Mouse (Mus musculus) embryonic facial prominence, embryonic 11.5 days (tissue): ENCODE results near the gene Mgea5. TPM values are rescaled to one million over a fixed set of nuclear protein-coding genes. Genes with fewer than 3 reads are reported as not detected.

Source experiments
- ATAC-seq: fragments of 200-750 bp; cut with Nextera tagmentation; replicated peaks from 2 replicates; pipeline ENCODE4 v1.8.0; 2017; ENCODE audit warnings: low read depth; ENCODE audit not compliant: insufficient number of reproducible peaks, low FRiP score, low TSS enrichment
- DNase-seq: peaks from one replicate; pipeline ENCODE4 v3.0.0-alpha.2; 2015; ENCODE audit warnings: low spot score
- H3K27ac ChIP-seq: fragments of 300-500 bp; sonication (generic); replicated peaks from 2 replicates; pipeline ENCODE4 v1.5.1; 2014; ENCODE audit warnings: mild to moderate bottlenecking, low read depth, low read length, control low read depth
- H3K27me3 ChIP-seq: fragments of 300-500 bp; sonication (generic); 2 replicates; pipeline ENCODE4 v1.6.1; 2014; ENCODE audit warnings: mild to moderate bottlenecking, low read length, moderate library complexity, mixed read lengths; ENCODE audit not compliant: control insufficient read depth, insufficient read depth
- H3K36me3 ChIP-seq: fragments of 300-500 bp; sonication (generic); replicated peaks from 2 replicates; pipeline ENCODE4 v1.6.1; 2014; ENCODE audit warnings: low read depth, mild to moderate bottlenecking, low read length, moderate library complexity, mixed read lengths; ENCODE audit not compliant: control insufficient read depth, insufficient read depth
- H3K4me1 ChIP-seq: fragments of 300-500 bp; sonication (generic); 2 replicates; pipeline ENCODE4 v1.6.1; 2014; ENCODE audit warnings: low read length, mixed read lengths; ENCODE audit not compliant: control insufficient read depth, insufficient read depth
- H3K4me2 ChIP-seq: fragments of 300-500 bp; sonication (generic); 2 replicates; pipeline ENCODE4 v1.6.1; 2014; ENCODE audit warnings: low read depth, mild to moderate bottlenecking, control low read depth, low read length, moderate library complexity
- H3K4me3 ChIP-seq: fragments of 300-500 bp; sonication (generic); 2 replicates; pipeline ENCODE4 v1.5.1; 2014; ENCODE audit warnings: low read depth, low read length, control low read depth
- H3K9ac ChIP-seq: fragments of 300-500 bp; sonication (generic); replicated peaks from 2 replicates; pipeline ENCODE4 v1.6.1; 2014; ENCODE audit warnings: mild to moderate bottlenecking, control low read depth, low read length
- H3K9me3 ChIP-seq: fragments of 300-500 bp; sonication (generic); replicated peaks from 2 replicates; pipeline ENCODE4 v1.6.1; 2016; ENCODE audit warnings: mild to moderate bottlenecking, low read length, inconsistent platforms, mixed read lengths; ENCODE audit not compliant: control insufficient read depth
- WGBS: fragments of 180-500 bp; shearing (Covaris S2); extraction: QIAGEN DNeasy Blood & Tissue Kit; methylation state at CpG from one replicate; pipeline ENCODE4 v1.1.7; 2014; 5-methylcytosine and 5-hydroxymethylcytosine counted together
- polyA plus RNA-seq: library from polyadenylated mRNA; unstranded; fragments of >200 nt; fragmentation: Nextera tagmentation; extraction: Ambion mirVana; gene quantifications from 2 replicates; pipeline ENCODE4 v1.2.1, GENCODE M21; 2014

Mgea5 gene
- polyA plus RNA-seq: 58.7 and 58.8 TPM in 2 replicates

DNA sequence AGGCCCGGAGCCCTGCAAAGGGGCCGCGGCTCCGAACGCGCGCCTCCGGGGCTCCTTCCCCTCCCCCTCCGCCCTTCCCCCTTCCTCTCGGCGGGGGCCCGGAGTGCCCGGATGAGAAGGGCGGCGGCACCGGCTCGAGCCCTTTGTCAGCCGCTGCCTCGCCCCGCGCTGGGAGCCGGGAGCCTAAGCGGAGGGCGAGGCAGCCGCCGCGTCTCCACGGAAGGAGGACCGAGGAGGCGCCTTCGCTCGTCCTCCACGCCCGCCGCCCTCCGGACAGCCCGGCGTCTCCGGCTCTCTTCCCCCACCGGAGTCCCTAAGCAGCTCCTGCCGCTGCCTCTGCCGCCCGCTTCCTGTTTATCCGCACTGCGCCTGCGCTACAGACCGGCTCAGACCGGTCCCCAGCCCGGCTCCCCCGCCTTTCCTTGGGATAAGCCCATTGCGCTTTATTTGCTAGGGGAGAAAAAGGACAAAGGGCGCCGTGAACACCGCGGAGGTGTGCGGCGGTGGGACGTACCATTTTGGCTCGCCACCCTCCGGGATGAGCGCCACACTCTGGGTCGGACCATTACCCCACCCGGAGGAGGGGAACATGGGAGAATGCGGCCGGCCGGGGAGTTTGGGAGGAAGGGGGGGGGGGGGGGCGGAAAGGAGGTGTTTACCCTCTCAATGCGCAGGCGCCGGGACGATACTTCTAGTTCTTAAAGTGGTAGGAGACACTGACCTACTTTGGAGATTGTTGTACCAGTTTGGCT is at the start of gene Mgea5:
Gene Mgea5, minus strand, starts transcription at position 657 of the 752 bp plus-strand sequence.
- H3K27me3 ChIP-seq: no peaks in the 10 kb centered on the region
- DNase-seq: peak; percentile 98
- WGBS: 0% methylated on average over 44 of the region's 71 CpGs

GRCm38 (mm10) chr19:45830679-45831078 is 47.0 kb upstream of the Mgea5 start:
- Histone ChIP-seq H3K4me3 (no peak overlapping the region), H3K27me3 (no peaks in the 10 kb centered on the region), H3K36me3 (no peaks in the 10 kb centered on the region), H3K4me1 (no peaks in the 10 kb centered on the region), H3K27ac (no peak overlapping the region), H3K4me2 (no peak overlapping the region), H3K9me3 (no peaks in the 10 kb centered on the region), H3K9ac (no peak overlapping the region)
- 74% methylated on average over 2 of the region's 2 CpGs for WGBS
- DNase-seq (no peak), ATAC-seq (no peak)

More for the DNA sequence above, at the start of gene Mgea5:
- peak within 1 kb of the TSS; percentile 93 for H3K9ac ChIP-seq
- H3K27ac ChIP-seq: peak within 1 kb of the TSS; percentile 93
- no peaks in the 10 kb centered on the region for H3K36me3 ChIP-seq
- peak within 1 kb of the TSS; percentile 69 for H3K4me3 ChIP-seq
- H3K4me1 ChIP-seq: no peaks in the 10 kb centered on the region
- ATAC-seq: peak; percentile 98
- H3K4me2 ChIP-seq: peak within 1 kb of the TSS; percentile 56
- no peaks in the 10 kb centered on the region for H3K9me3 ChIP-seq

GRCm38 (mm10) chr19:45827736-45828135 is 44.1 kb upstream of the Mgea5 start:
- DNase-seq (no peak), ATAC-seq (no peak)
- H3K27ac ChIP-seq: no peak overlapping the region
- H3K9me3 ChIP-seq: no peaks in the 10 kb centered on the region
- no peak overlapping the region for H3K9ac ChIP-seq
- H3K4me2 ChIP-seq: no peak overlapping the region
- H3K27me3 ChIP-seq: no peaks in the 10 kb centered on the region
- no peaks in the 10 kb centered on the region for H3K4me1 ChIP-seq
- H3K36me3 ChIP-seq: no peaks in the 10 kb centered on the region
- WGBS: 93% methylated on average over 3 of the region's 3 CpGs
- no peak overlapping the region for H3K4me3 ChIP-seq

DNA sequence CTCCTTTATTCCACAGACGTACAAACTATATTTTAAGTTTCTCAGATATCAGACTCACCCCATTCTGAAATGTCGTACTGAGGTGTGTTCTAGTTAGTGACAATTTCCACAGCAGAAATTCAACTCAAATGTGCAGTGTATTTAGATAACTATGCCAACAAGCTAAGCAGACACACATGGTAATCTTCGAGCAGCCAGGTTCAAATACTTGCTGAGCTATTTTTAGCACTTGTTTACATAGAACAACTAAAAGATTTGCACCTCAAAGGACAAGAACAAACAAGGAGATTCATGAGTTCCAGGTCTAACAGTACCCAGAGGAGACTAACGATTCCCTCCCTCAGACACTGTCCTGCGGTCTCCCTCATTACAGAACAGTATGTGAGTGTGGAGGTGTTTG is 43.5 kb upstream of the Mgea5 start:
- no peaks in the 10 kb centered on the region for H3K36me3 ChIP-seq
- no peaks in the 10 kb centered on the region for H3K27me3 ChIP-seq
- no peak overlapping the region for H3K4me3 ChIP-seq
- ATAC-seq: no peak
- 86% methylated on average over 5 of the region's 5 CpGs for WGBS
- no peak overlapping the region for H3K4me2 ChIP-seq
- H3K27ac ChIP-seq: no peak overlapping the region
- no peaks in the 10 kb centered on the region for H3K9me3 ChIP-seq
- no peak overlapping the region for H3K9ac ChIP-seq
- no peaks in the 10 kb centered on the region for H3K4me1 ChIP-seq
- DNase-seq: no peak

DNA sequence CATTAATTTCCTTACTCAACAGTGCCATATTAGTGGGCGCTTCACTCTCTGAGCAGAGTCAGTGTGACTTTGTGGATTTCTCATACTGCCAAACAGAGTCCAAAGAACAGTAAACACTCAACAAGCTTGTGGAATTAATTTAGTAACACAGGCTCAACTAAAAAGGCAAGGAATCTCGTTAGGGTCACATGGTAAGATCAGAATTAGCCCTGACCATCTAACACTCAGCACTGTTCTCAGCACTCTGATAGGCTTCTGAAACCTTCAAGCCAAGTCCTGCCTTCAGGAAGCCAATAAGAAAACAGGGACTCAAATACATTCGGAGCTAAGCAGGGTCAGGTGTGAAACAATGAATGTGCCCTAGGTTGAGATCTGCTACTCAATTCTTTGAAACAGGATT is 42.5 kb upstream of the Mgea5 start:
- Histone ChIP-seq H3K36me3 (no peaks in the 10 kb centered on the region), H3K4me3 (no peak overlapping the region), H3K27ac (no peak overlapping the region), H3K9me3 (no peaks in the 10 kb centered on the region), H3K4me2 (no peak overlapping the region), H3K4me1 (no peaks in the 10 kb centered on the region), H3K27me3 (no peaks in the 10 kb centered on the region), H3K9ac (no peak overlapping the region)
- 77% methylated on average over 3 of the region's 3 CpGs for WGBS
- DNase-seq: no peak
- ATAC-seq: no peak

GRCm38 (mm10) chr19:45821832-45822231 is 38.2 kb upstream of the Mgea5 start:
- ATAC-seq (no peak), DNase-seq (no peak)
- H3K4me1 ChIP-seq: no peaks in the 10 kb centered on the region
- H3K4me3 ChIP-seq: no peak overlapping the region
- H3K4me2 ChIP-seq: no peak overlapping the region
- WGBS: 74% methylated on average over 5 of the region's 5 CpGs
- no peak overlapping the region for H3K9ac ChIP-seq
- no peaks in the 10 kb centered on the region for H3K27me3 ChIP-seq
- no peaks in the 10 kb centered on the region for H3K9me3 ChIP-seq
- no peak overlapping the region for H3K27ac ChIP-seq
- no peaks in the 10 kb centered on the region; the same call in 1 of the 2 replicates for H3K36me3 ChIP-seq

DNA sequence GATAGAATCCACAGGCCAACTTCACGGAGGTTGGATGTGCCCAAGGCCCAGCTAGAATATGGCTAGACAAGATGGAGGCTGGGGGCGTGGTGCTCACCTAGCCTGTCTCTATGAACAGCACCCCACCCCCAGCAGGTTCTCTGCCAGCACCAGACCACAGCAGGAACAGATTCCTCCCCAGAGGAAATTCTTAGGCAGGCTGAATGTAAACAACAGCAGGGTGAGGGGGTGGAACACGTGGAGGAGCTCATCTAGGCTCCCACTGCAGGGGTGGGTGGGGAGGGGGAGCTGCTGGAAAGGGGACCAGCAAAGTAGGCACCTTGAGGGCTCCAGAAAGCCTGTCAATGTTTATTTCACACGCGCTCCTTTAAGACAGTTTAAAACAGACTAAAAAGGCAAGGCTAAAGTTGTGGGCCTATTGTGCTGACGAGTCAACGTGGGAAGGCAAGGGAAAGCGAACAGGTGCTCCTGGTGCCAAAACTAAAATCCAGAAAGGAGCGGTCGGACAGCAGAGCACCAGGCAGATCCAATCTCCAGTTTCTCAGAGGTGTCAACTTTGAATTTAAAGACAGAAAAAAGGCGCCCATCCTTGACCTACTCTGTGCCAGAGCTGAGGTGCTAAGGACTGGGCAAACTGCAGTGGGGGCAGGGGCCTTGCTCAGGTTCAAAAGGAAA is 34.3 kb upstream of the Mgea5 start:
- H3K4me2 ChIP-seq: no peak overlapping the region
- no peak for DNase-seq
- no peaks in the 10 kb centered on the region; the same call in 1 of the 2 replicates for H3K27me3 ChIP-seq
- no peak for ATAC-seq
- WGBS: 62% methylated on average over 11 of the region's 11 CpGs
- H3K27ac ChIP-seq: no peak overlapping the region
- no peaks in the 10 kb centered on the region; the same call in 1 of the 2 replicates for H3K36me3 ChIP-seq
- H3K9ac ChIP-seq: no peak overlapping the region
- H3K4me1 ChIP-seq: peaks cover 7% of the 10 kb centered on the region
- H3K9me3 ChIP-seq: no peaks in the 10 kb centered on the region
- no peak overlapping the region for H3K4me3 ChIP-seq

GRCm38 (mm10) chr19:45816727-45817126 is 33.1 kb upstream of the Mgea5 start:
- ATAC-seq (no peak), DNase-seq (no peak)
- Histone ChIP-seq H3K4me2 (no peak overlapping the region), H3K9ac (no peak overlapping the region), H3K27me3 (no peaks in the 10 kb centered on the region; the same call in 1 of the 2 replicates), H3K9me3 (no peaks in the 10 kb centered on the region), H3K27ac (no peak overlapping the region), H3K4me1 (peaks cover 7% of the 10 kb centered on the region), H3K36me3 (no peaks in the 10 kb centered on the region; the same call in 1 of the 2 replicates), H3K4me3 (no peak overlapping the region)
- 21% methylated on average over 8 of the region's 8 CpGs for WGBS
